Mouse (Mus musculus): Measurements from ENCODE around the gene Mfng.

- no peak for TF ChIP-seq POLR2A (IDR thresholded peaks at IDR 0.05; ENCODE audit: control insufficient read depth, extremely low read depth, insufficient read depth, low read length, poor library complexity)
- TF ChIP-seq CTCF (IDR thresholded peaks at IDR 0.05; ENCODE audit: borderline replicate concordance, control insufficient read depth, extremely low read depth, insufficient read depth, low read length, poor library complexity) = no peak
These were observed 12.7 kb upstream of the Mfng start for GRCm38 (mm10) chr15:78785961-78786360.
